Mouse (Mus musculus) midbrain, embryonic 15.5 days (tissue): ENCODE measurements around the gene Hacd4. TPM values are rescaled to one million over a fixed set of nuclear protein-coding genes. Genes with fewer than 3 reads are reported as not detected.

ENCODE experiments used
- ATAC-seq: fragments of 200-750 bp; cut with Nextera tagmentation; replicated peaks from 2 replicates; pipeline ENCODE4 v1.8.0; 2017; ENCODE audit warnings: moderate TSS enrichment
- H3K27ac ChIP-seq: fragments of 300-500 bp; sonication (generic); 2 replicates; pipeline ENCODE4 v1.5.1; 2015; ENCODE audit warnings: mild to moderate bottlenecking, inconsistent platforms
- H3K27me3 ChIP-seq: fragments of 300-500 bp; sonication (generic); replicated peaks from 2 replicates; pipeline ENCODE4 v1.6.1; 2015; ENCODE audit warnings: inconsistent platforms
- H3K36me3 ChIP-seq: fragments of 300-500 bp; sonication (generic); replicated peaks from 2 replicates; pipeline ENCODE4 v1.6.1; 2015; ENCODE audit warnings: inconsistent platforms
- H3K4me1 ChIP-seq: fragments of 300-500 bp; sonication (generic); 2 replicates; pipeline ENCODE4 v1.6.1; 2015; ENCODE audit warnings: inconsistent platforms
- H3K4me2 ChIP-seq: fragments of 300-500 bp; sonication (generic); 2 replicates; pipeline ENCODE4 v1.6.1; 2015; ENCODE audit warnings: inconsistent platforms, mild to moderate bottlenecking, moderate library complexity
- H3K4me3 ChIP-seq: fragments of 300-500 bp; sonication (generic); 2 replicates; pipeline ENCODE4 v1.5.1; 2015; ENCODE audit warnings: mild to moderate bottlenecking, inconsistent platforms
- H3K9ac ChIP-seq: fragments of 300-500 bp; sonication (generic); 2 replicates; pipeline ENCODE4 v1.6.1; 2015; ENCODE audit warnings: mild to moderate bottlenecking, inconsistent platforms
- H3K9me3 ChIP-seq: fragments of 300-500 bp; sonication (generic); 2 replicates; pipeline ENCODE4 v1.6.1; 2016; ENCODE audit warnings: inconsistent platforms
- WGBS: fragments of 180-500 bp; shearing (Covaris S2); methylation state at CpG from one replicate; pipeline ENCODE4 v1.1.7; 2015; ENCODE audit warnings: mixed read lengths; 5-methylcytosine and 5-hydroxymethylcytosine counted together
- polyA plus RNA-seq: library from polyadenylated mRNA; unstranded; fragments of >200 nt; fragmentation: Nextera tagmentation; extraction: Ambion mirVana; gene quantifications from 2 replicates; pipeline ENCODE4 v1.2.1, GENCODE M21; 2015

Gene Hacd4
- polyA plus RNA-seq, 1 experiment from 2014 or later = 3.9 TPM

GRCm38 (mm10) chr4:88458673-88459072 is 19.9 kb upstream of the Hacd4 start:
- Histone ChIP-seq H3K4me2 (no peak overlapping the region), H3K4me3 (no peak overlapping the region), H3K36me3 (no peaks in the 10 kb centered on the region), H3K9me3 (no peaks in the 10 kb centered on the region), H3K27me3 (no peaks in the 10 kb centered on the region), H3K27ac (no peak overlapping the region), H3K4me1 (no peaks in the 10 kb centered on the region), H3K9ac (no peak overlapping the region)
- ATAC-seq = no peak
- WGBS = 77% methylated on average over 2 of the region's 2 CpGs

- Histone ChIP-seq H3K27me3 (no peaks in the 10 kb centered on the region), H3K27ac (no peak overlapping the region), H3K4me2 (no peak overlapping the region), H3K9me3 (no peaks in the 10 kb centered on the region), H3K4me1 (no peaks in the 10 kb centered on the region), H3K9ac (no peak overlapping the region), H3K36me3 (no peaks in the 10 kb centered on the region), H3K4me3 (no peak overlapping the region)
- WGBS = 85% methylated on average over 1 of the region's 1 CpGs
- ATAC-seq = no peak
Measured at GRCm38 (mm10) chr4:88458093-88458492, 19.4 kb upstream of the Hacd4 start.

- WGBS = 94% methylated on average over 1 of the region's 1 CpGs
- H3K4me2 ChIP-seq = no peak overlapping the region
- no peak for ATAC-seq
Measured at GRCm38 (mm10) chr4:88450087-88450765, 11.5 kb upstream of the Hacd4 start.

GRCm38 (mm10) chr4:88448976-88449375 is 10.2 kb upstream of the Hacd4 start:
- Histone ChIP-seq H3K4me3 (no peak overlapping the region), H3K27ac (no peak overlapping the region), H3K4me1 (no peaks in the 10 kb centered on the region), H3K9ac (no peak overlapping the region), H3K9me3 (no peaks in the 10 kb centered on the region), H3K36me3 (no peaks in the 10 kb centered on the region), H3K27me3 (no peaks in the 10 kb centered on the region), H3K4me2 (no peak overlapping the region)
- ATAC-seq = no peak
- WGBS = 77% methylated on average over 2 of the region's 2 CpGs

More at GRCm38 (mm10) chr4:88450087-88450765, 11.5 kb upstream of the Hacd4 start:
- Histone ChIP-seq H3K9ac (no peak overlapping the region), H3K36me3 (no peaks in the 10 kb centered on the region), H3K27ac (no peak overlapping the region), H3K4me3 (no peak overlapping the region), H3K27me3 (no peaks in the 10 kb centered on the region), H3K9me3 (no peaks in the 10 kb centered on the region), H3K4me1 (no peaks in the 10 kb centered on the region)

- Histone ChIP-seq H3K9ac (no peak overlapping the region), H3K36me3 (no peaks in the 10 kb centered on the region), H3K9me3 (no peaks in the 10 kb centered on the region), H3K27me3 (no peaks in the 10 kb centered on the region), H3K4me3 (no peak overlapping the region), H3K4me2 (no peak overlapping the region), H3K27ac (no peak overlapping the region), H3K4me1 (peaks cover 10% of the 10 kb centered on the region; the same call in 1 of the 2 replicates)
- 93% methylated on average over 7 of the region's 7 CpGs for WGBS
- no peak for ATAC-seq
Measured at GRCm38 (mm10) chr4:88440814-88441213, 2.1 kb upstream of the Hacd4 start.

- Histone ChIP-seq H3K4me3 (no peak overlapping the region), H3K4me2 (no peak overlapping the region), H3K9ac (no peak overlapping the region), H3K9me3 (no peaks in the 10 kb centered on the region), H3K27me3 (no peaks in the 10 kb centered on the region), H3K36me3 (no peaks in the 10 kb centered on the region), H3K4me1 (peaks cover 10% of the 10 kb centered on the region; the same call in 1 of the 2 replicates), H3K27ac (no peak overlapping the region)
- no peak for ATAC-seq
- 74% methylated on average over 6 of the region's 6 CpGs for WGBS
Measured at GRCm38 (mm10) chr4:88439669-88440123, 968 bp upstream of the Hacd4 start.

- H3K9me3 ChIP-seq = no peaks in the 10 kb centered on the region
- H3K9ac ChIP-seq = peak overlapping the region; percentile 35
- peak overlapping the region; percentile 59 for H3K4me2 ChIP-seq
- ATAC-seq = no peak
- 15% methylated on average over 4 of the region's 4 CpGs for WGBS
- H3K36me3 ChIP-seq = no peaks in the 10 kb centered on the region
- H3K27ac ChIP-seq = no peak overlapping the region
- H3K4me1 ChIP-seq = peaks cover 10% of the 10 kb centered on the region; the same call in 1 of the 2 replicates
- H3K27me3 ChIP-seq = no peaks in the 10 kb centered on the region
- H3K4me3 ChIP-seq = peak overlapping the region; percentile 36
Measured at GRCm38 (mm10) chr4:88438990-88439329, 232 bp upstream of the Hacd4 start.

GRCm38 (mm10) chr4:88437917-88438316 is 811 bp downstream of the Hacd4 start:
- Histone ChIP-seq H3K27ac (no peak overlapping the region), H3K36me3 (no peaks in the 10 kb centered on the region), H3K9ac (no peak overlapping the region), H3K4me2 (no peak overlapping the region), H3K27me3 (no peaks in the 10 kb centered on the region), H3K9me3 (no peaks in the 10 kb centered on the region), H3K4me3 (no peak overlapping the region), H3K4me1 (peaks cover 10% of the 10 kb centered on the region; the same call in 1 of the 2 replicates)
- 36% methylated on average over 2 of the region's 2 CpGs for WGBS
- no peak for ATAC-seq

- Histone ChIP-seq H3K4me1 (peaks cover 10% of the 10 kb centered on the region; the same call in 1 of the 2 replicates), H3K9ac (no peak overlapping the region), H3K9me3 (no peaks in the 10 kb centered on the region), H3K27me3 (no peaks in the 10 kb centered on the region), H3K27ac (no peak overlapping the region), H3K4me3 (no peak overlapping the region), H3K36me3 (no peaks in the 10 kb centered on the region), H3K4me2 (no peak overlapping the region)
- WGBS = 85% methylated on average over 3 of the region's 3 CpGs
- ATAC-seq = no peak
Measured at GRCm38 (mm10) chr4:88437166-88437565, 1.6 kb downstream of the Hacd4 start.

- ATAC-seq = no peak
Measured at GRCm38 (mm10) chr4:88436593-88437165, 2.0 kb downstream of the Hacd4 start.

GRCm38 (mm10) chr4:88432412-88433024 is 6.2 kb downstream of the Hacd4 start:
- Histone ChIP-seq H3K4me1 (no peaks in the 10 kb centered on the region), H3K4me2 (no peak overlapping the region), H3K27ac (no peak overlapping the region), H3K36me3 (no peaks in the 10 kb centered on the region), H3K27me3 (no peaks in the 10 kb centered on the region), H3K4me3 (no peak overlapping the region), H3K9ac (no peak overlapping the region), H3K9me3 (no peaks in the 10 kb centered on the region)
- no peak for ATAC-seq
- WGBS = 80% methylated on average over 8 of the region's 8 CpGs

More at GRCm38 (mm10) chr4:88436593-88437165, 2.0 kb downstream of the Hacd4 start:
- no peaks in the 10 kb centered on the region for H3K36me3 ChIP-seq
- no peak overlapping the region for H3K9ac ChIP-seq
- 94% methylated on average over 6 of the region's 6 CpGs for WGBS
- H3K27me3 ChIP-seq = no peaks in the 10 kb centered on the region
- H3K4me2 ChIP-seq = no peak overlapping the region
- peaks cover 10% of the 10 kb centered on the region; the same call in 1 of the 2 replicates for H3K4me1 ChIP-seq
- H3K9me3 ChIP-seq = no peaks in the 10 kb centered on the region
- H3K27ac ChIP-seq = no peak overlapping the region
- H3K4me3 ChIP-seq = no peak overlapping the region

- Histone ChIP-seq H3K4me3 (no peak overlapping the region), H3K4me2 (no peak overlapping the region), H3K27ac (no peak overlapping the region), H3K9me3 (no peaks in the 10 kb centered on the region), H3K4me1 (no peaks in the 10 kb centered on the region), H3K9ac (no peak overlapping the region), H3K36me3 (no peaks in the 10 kb centered on the region), H3K27me3 (no peaks in the 10 kb centered on the region)
- ATAC-seq = no peak
- 90% methylated on average over 2 of the region's 2 CpGs for WGBS
Measured at GRCm38 (mm10) chr4:88427630-88428239, 11.0 kb downstream of the Hacd4 start.
